Mouse (Mus musculus): ENCODE measurements around the gene Mapk8ip1. TPM values are rescaled to one million over a fixed set of nuclear protein-coding genes. Genes with fewer than 3 reads are reported as not detected.

Gene Mapk8ip1
- polyA plus RNA-seq, 1 experiment from 2014 or later, result 34.8 TPM

- Histone ChIP-seq H3K4me1 (replicated peaks) (peaks cover 49% of the 10 kb centered on the region), H3K4me2 (peak overlapping the region; percentile 89), H3K36me3 (peaks cover 31% of the 10 kb centered on the region), H3K4me3 (replicated peaks) (peak overlapping the region; percentile 66), H3K27ac (peak overlapping the region; percentile 78), H3K9me3 (no peaks in the 10 kb centered on the region), H3K9ac (replicated peaks) (peak overlapping the region; percentile 69), H3K27me3 (no peaks in the 10 kb centered on the region)
- under 1% methylated on average over 61 of the region's 62 CpGs for WGBS
- ATAC-seq (ENCODE audit: insufficient number of reproducible peaks, insufficient read depth, low FRiP score, low TSS enrichment, low read depth), result peak; percentile 88
Observed at GRCm38 (mm10) chr2:92388891-92389641, 12.0 kb downstream of the Mapk8ip1 start.

GRCm38 (mm10) chr2:92388081-92388517 is 13.0 kb downstream of the Mapk8ip1 start:
- Histone ChIP-seq H3K4me3 (replicated peaks) (peak overlapping the region; percentile 66), H3K36me3 (peaks cover 40% of the 10 kb centered on the region), H3K9me3 (no peaks in the 10 kb centered on the region), H3K27ac (no peak overlapping the region), H3K4me2 (peak overlapping the region; percentile 89), H3K9ac (replicated peaks) (peak overlapping the region; percentile 69), H3K27me3 (no peaks in the 10 kb centered on the region), H3K4me1 (replicated peaks) (peaks cover 46% of the 10 kb centered on the region)
- 69% methylated on average over 3 of the region's 3 CpGs for WGBS
- ATAC-seq (ENCODE audit: insufficient number of reproducible peaks, insufficient read depth, low FRiP score, low TSS enrichment, low read depth), result no peak

- Histone ChIP-seq H3K9ac (replicated peaks) (no peak overlapping the region), H3K27ac (no peak overlapping the region), H3K36me3 (peaks cover 45% of the 10 kb centered on the region), H3K4me3 (replicated peaks) (no peak overlapping the region), H3K4me1 (replicated peaks) (peaks cover 42% of the 10 kb centered on the region), H3K9me3 (no peaks in the 10 kb centered on the region), H3K27me3 (no peaks in the 10 kb centered on the region), H3K4me2 (no peak overlapping the region)
- ATAC-seq (ENCODE audit: insufficient number of reproducible peaks, insufficient read depth, low FRiP score, low TSS enrichment, low read depth), result no peak
- 90% methylated on average over 4 of the region's 4 CpGs for WGBS
Observed at GRCm38 (mm10) chr2:92387646-92388045, 13.4 kb downstream of the Mapk8ip1 start.

- Histone ChIP-seq H3K36me3 (peaks cover 51% of the 10 kb centered on the region), H3K9me3 (no peaks in the 10 kb centered on the region), H3K4me2 (no peak overlapping the region), H3K27ac (no peak overlapping the region), H3K27me3 (no peaks in the 10 kb centered on the region), H3K4me1 (replicated peaks) (peaks cover 35% of the 10 kb centered on the region), H3K9ac (replicated peaks) (no peak overlapping the region), H3K4me3 (replicated peaks) (no peak overlapping the region)
- ATAC-seq (ENCODE audit: insufficient number of reproducible peaks, insufficient read depth, low FRiP score, low TSS enrichment, low read depth), result no peak
- 87% methylated on average over 30 of the region's 30 CpGs for WGBS
Observed at GRCm38 (mm10) chr2:92386821-92387570, 14.1 kb downstream of the Mapk8ip1 start.

DNA sequence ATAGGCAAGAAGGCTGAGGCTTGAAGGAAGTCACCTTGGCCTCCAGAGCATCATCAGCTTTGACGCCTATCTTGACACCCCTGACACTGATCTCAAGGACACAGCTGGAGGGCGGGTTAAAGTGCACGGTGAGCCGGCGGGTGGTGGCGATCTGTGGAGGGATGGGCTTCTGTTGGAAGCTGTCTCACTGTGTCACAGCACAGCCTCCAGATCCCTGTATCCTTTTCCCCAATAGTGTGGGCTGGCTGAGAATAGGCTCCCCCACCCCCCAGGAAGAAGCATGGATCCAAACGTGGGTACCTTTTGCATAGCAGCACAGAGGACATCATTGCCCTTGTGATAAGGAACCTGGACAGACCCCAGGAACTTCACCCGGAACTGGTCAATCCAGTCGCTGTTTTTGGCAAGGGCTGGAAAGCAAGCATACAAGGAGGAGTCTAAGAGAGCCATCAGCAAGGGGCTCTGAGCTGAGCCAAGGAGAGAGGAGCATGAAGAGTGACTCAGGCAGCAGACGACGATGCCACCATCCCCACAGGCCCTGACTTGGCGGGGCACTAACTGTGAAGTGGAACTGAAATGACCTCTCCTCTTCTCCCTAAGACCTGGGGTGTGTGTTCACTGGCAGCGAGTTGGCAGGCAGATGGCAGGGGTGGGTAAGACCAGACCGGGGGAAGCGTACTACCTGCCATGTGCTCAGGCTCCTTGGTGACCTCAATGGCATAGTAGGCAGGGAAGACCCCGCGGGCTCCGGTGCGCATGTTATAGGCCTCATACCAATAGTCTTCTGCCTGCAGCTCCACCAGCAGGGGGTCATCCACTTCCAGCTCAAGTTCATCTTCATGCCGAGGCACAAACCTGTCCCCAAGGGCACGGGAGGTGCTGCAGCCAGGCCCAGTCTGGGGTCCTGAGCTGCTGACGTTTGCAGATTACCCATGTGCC is 15.7 kb downstream of the Mapk8ip1 start:
- Histone ChIP-seq H3K27me3 (no peaks in the 10 kb centered on the region), H3K4me3 (replicated peaks) (no peak overlapping the region), H3K4me2 (no peak overlapping the region), H3K36me3 (peaks cover 68% of the 10 kb centered on the region), H3K27ac (no peak overlapping the region), H3K9ac (replicated peaks) (no peak overlapping the region), H3K9me3 (no peaks in the 10 kb centered on the region), H3K4me1 (replicated peaks) (peaks cover 19% of the 10 kb centered on the region)
- no peak for ATAC-seq (ENCODE audit: insufficient number of reproducible peaks, insufficient read depth, low FRiP score, low TSS enrichment, low read depth)
- WGBS, result 83% methylated on average over 22 of the region's 22 CpGs

- WGBS, result 66% methylated on average over 4 of the region's 4 CpGs
- no peak overlapping the region for H3K4me3 ChIP-seq (replicated peaks)
- H3K4me2 ChIP-seq, result no peak overlapping the region
- H3K36me3 ChIP-seq, result peaks cover 79% of the 10 kb centered on the region
- no peak overlapping the region for H3K9ac ChIP-seq (replicated peaks)
- H3K4me1 ChIP-seq (replicated peaks), result peaks cover 11% of the 10 kb centered on the region
- no peaks in the 10 kb centered on the region for H3K9me3 ChIP-seq
- ATAC-seq (ENCODE audit: insufficient number of reproducible peaks, insufficient read depth, low FRiP score, low TSS enrichment, low read depth), result no peak
- no peak overlapping the region for H3K27ac ChIP-seq
- H3K27me3 ChIP-seq, result no peaks in the 10 kb centered on the region
Observed at GRCm38 (mm10) chr2:92384101-92384500, 17.0 kb downstream of the Mapk8ip1 start.

- H3K27ac ChIP-seq, result no peak overlapping the region
- 86% methylated on average over 4 of the region's 4 CpGs for WGBS
Observed at GRCm38 (mm10) chr2:92382759-92383158, 18.3 kb downstream of the Mapk8ip1 start.

DNA sequence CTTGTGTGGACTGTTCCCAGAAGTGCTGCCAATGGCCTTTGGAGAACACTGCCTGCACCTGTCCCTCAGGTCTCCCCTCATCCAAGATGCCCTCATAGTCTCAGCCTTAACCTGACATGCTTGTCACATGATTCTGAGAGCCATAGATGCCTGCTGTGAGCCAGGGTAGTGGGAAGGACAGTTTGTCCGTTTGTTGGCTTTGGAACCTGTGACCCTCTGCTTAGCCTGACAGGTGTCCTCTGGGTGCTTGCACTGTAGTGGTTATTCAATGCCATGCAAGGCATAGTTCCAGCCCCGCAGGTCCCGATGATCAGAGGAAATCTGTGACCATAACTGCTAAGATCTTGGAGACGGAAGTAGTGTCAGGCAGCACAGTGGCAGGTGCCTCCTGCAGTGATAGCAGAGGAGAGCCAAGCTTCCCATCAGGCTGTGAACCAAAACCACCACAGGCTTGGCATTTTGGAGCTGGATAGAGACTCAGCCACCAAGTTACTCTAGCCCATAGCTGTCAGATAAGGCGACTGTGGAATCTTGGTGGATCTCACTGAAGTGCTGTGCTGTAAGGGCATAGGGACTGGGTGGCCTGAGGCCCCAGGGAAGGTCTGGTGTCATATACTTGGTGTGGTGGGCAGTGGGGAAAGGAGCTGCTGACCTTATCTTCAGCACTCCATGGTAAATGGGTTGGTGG is 19.0 kb downstream of the Mapk8ip1 start, which contains the start of gene 1700029I15Rik:
TSS of gene 1700029I15Rik (plus strand) at position 638 of the 688 bp plus-strand sequence.
- no peak within 1 kb of the TSS for H3K9ac ChIP-seq (replicated peaks)
- no peaks in the 10 kb centered on the region for H3K27me3 ChIP-seq
- ATAC-seq (ENCODE audit: insufficient number of reproducible peaks, insufficient read depth, low FRiP score, low TSS enrichment, low read depth), result no peak
- H3K4me3 ChIP-seq (replicated peaks), result no peak within 1 kb of the TSS
- peaks cover 99% of the 10 kb centered on the region for H3K36me3 ChIP-seq
- H3K27ac ChIP-seq, result no peak within 1 kb of the TSS
- H3K4me1 ChIP-seq (replicated peaks), result no peaks in the 10 kb centered on the region
- H3K9me3 ChIP-seq, result no peaks in the 10 kb centered on the region
- 86% methylated on average over 5 of the region's 5 CpGs for WGBS
- H3K4me2 ChIP-seq, result no peak within 1 kb of the TSS

More at GRCm38 (mm10) chr2:92382759-92383158, 18.3 kb downstream of the Mapk8ip1 start:
- no peak for ATAC-seq (ENCODE audit: insufficient number of reproducible peaks, insufficient read depth, low FRiP score, low TSS enrichment, low read depth)
- H3K4me3 ChIP-seq (replicated peaks), result no peak overlapping the region
- no peaks in the 10 kb centered on the region for H3K27me3 ChIP-seq
- H3K4me1 ChIP-seq (replicated peaks), result peaks cover under 1% of the 10 kb centered on the region; the same call in 1 of the 2 replicates
- peaks cover 92% of the 10 kb centered on the region for H3K36me3 ChIP-seq
- no peaks in the 10 kb centered on the region for H3K9me3 ChIP-seq
- no peak overlapping the region for H3K9ac ChIP-seq (replicated peaks)
- H3K4me2 ChIP-seq, result no peak overlapping the region

DNA sequence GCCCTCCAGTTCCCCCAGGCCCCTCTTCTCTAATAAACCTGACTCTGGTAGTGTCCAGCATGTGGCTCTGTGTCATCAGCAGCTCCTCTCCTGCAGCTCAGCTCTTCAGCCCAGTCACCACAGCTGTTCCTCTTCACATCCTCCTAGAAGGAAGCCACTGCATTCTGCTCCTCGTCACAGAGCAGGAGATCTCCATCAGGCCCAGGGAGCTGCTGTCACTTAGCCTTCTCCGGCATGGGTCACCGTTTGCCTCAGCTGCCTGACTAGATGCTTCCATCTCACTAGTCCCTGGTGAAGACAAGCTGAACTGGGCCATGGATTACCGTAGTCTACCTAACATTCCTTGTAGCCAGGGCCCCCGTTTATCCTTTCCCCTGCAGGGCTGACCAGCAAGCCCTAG is 19.9 kb downstream of the Mapk8ip1 start:
- Histone ChIP-seq H3K9me3 (no peaks in the 10 kb centered on the region), H3K9ac (replicated peaks) (0 out of 2 replicates have a peak overlapping the region, but pooled peaks have one; percentile 1), H3K4me2 (no peak overlapping the region), H3K27me3 (no peaks in the 10 kb centered on the region), H3K4me1 (replicated peaks) (peaks cover 4% of the 10 kb centered on the region), H3K36me3 (peaks cover 90% of the 10 kb centered on the region), H3K4me3 (replicated peaks) (no peak overlapping the region), H3K27ac (no peak overlapping the region)
- 83% methylated on average over 5 of the region's 5 CpGs for WGBS
- ATAC-seq (ENCODE audit: insufficient number of reproducible peaks, insufficient read depth, low FRiP score, low TSS enrichment, low read depth), result no peak

DNA sequence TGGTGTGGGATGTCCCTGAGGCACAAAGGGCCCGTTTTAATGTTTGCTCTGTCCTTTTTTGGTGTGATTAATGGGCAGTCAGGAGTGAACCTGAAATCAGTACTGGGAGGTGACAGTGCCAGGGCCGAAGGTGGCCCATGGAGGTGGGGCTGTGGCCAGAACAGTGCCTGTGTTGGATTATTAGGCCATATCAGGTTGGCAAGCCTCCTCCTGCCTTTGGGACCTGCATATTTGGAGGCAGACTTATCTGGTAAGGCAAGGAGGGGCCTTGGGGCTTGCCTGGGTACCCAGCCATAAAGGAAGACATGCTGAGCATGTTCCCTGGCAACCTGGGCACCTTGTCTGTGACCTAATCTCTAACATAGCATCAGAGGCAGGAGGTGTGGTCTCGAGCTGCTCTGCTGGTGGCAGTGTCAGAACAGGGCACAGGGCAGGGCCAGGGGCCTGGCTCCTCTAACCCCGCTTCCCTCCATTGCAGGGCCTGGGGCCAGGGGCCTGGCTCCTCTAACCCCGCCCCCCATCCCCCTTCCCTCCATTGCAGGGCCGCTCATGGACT is 20.5 kb downstream of the Mapk8ip1 start:
- Histone ChIP-seq H3K9me3 (no peaks in the 10 kb centered on the region), H3K9ac (replicated peaks) (0 out of 2 replicates have a peak overlapping the region, but pooled peaks have one; percentile 1), H3K36me3 (peaks cover 85% of the 10 kb centered on the region), H3K4me3 (replicated peaks) (no peak overlapping the region), H3K4me2 (no peak overlapping the region), H3K27ac (no peak overlapping the region), H3K4me1 (replicated peaks) (peaks cover 10% of the 10 kb centered on the region), H3K27me3 (no peaks in the 10 kb centered on the region)
- ATAC-seq (ENCODE audit: insufficient number of reproducible peaks, insufficient read depth, low FRiP score, low TSS enrichment, low read depth), result no peak
- 81% methylated on average over 6 of the region's 6 CpGs for WGBS
